Mouse (Mus musculus) left cerebral cortex, postnatal 10 days (tissue): ENCODE data around the gene Rnps1. TPM values are rescaled to one million over a fixed set of nuclear protein-coding genes. Genes with fewer than 3 reads are reported as not detected.
"Not testable (repeated sequence)": the region's sequence is repeated elsewhere in the genome, so short reads cannot be mapped to it uniquely, and the experiment has no call there.

Experiments
- DNase-seq, 2 experiments: peaks; one replicate each; pipeline ENCODE4 v3.0.0; 2021 to 2022; ENCODE audit warnings: low spot score in 2 of 2, mixed read lengths in 1 of 2; ENCODE audit errors: extremely low spot score in 1 of 2
- intact Hi-C: fragments of 180-260 bp; cut with DNase I; formaldehyde crosslinking; loops from one replicate; pipeline ENCODE4 v1.15.1; 2025
- total RNA-seq, 2 experiments: library from RNA; stranded (reverse); gene quantifications; 2 replicates each; pipeline ENCODE4 v1.2.3; 2021

The Rnps1 gene
- total RNA-seq, 2 experiments from 2014 or later, result 164 to 166 TPM

GRCm38 (mm10) chr17:24425905-24426304 is 11.5 kb downstream of the Rnps1 start:
- DNase-seq, result no peak
- intact Hi-C loops, result no loop called here

DNA sequence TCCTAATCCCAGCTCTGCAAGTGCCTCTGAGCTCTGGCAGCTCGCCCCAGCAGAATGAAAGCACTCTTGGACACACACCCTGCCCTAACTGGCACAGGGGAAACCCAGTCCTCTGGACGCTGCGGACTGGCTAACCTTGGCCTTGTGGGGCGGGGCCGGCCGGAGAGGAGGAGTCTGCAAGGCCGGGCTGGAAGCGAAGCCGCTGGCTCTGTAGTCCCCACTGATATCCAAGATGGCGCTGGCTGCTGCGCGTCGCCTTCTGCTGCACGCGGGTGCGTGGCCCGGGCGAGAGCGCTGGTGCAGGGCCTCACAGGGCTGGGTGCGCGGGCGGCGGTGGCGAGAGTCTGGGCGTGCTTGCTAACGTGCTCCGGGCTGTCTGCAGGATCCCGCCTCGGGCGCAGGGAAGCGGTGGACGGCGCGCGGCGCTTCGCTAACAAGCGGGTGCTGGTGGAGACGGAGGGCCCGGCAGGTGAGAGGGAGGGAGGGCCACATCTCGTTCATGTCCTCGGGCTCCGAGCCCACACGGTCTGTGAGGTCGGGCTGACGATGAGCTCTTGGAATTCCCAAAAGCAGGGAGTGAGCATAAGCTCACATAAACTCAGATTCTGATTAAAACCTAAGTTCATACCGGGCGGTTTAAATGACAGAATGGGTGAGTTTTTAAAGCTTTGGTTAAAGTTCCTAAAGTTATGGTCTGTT is 12.3 kb downstream of the Rnps1 start, which contains the start of gene Eci1:
Eci1 (plus strand) TSS at position 171 of the 699 bp plus-strand sequence.
- intact Hi-C loops, result no loop called here
- DNase-seq, result peak; percentile 87 to 96

GRCm38 (mm10) chr17:24427170-24427557 is 12.8 kb downstream of the Rnps1 start:
- intact Hi-C loops, result no loop called here
- no peak for DNase-seq

GRCm38 (mm10) chr17:24429201-24429983 is 15.0 kb downstream of the Rnps1 start:
- intact Hi-C loops, result no loop called here
- DNase-seq, result no peak

GRCm38 (mm10) chr17:24437016-24437415 is 22.7 kb downstream of the Rnps1 start:
- intact Hi-C loops, result no loop called here
- peak in 1 of 2 experiments; percentile 53 for DNase-seq

GRCm38 (mm10) chr17:24440377-24440776 is 26.0 kb downstream of the Rnps1 start:
- intact Hi-C loops, result no loop called here
- no peak for DNase-seq

GRCm38 (mm10) chr17:24441148-24441547 is 26.8 kb downstream of the Rnps1 start:
- intact Hi-C loops, result no loop called here
- peak in 1 of 2 experiments; percentile 24 for DNase-seq

- DNase-seq, result no peak
- intact Hi-C loops, result no loop called here
Observed at GRCm38 (mm10) chr17:24442107-24442506, 27.7 kb downstream of the Rnps1 start.

- peak in 1 of 2 experiments; percentile 26 for DNase-seq
- intact Hi-C loops, result no loop called here
Observed at GRCm38 (mm10) chr17:24442632-24443155, 28.3 kb downstream of the Rnps1 start, which contains the start of gene Dnase1l2. Gene Dnase1l2 (minus strand): TSS chr17:24443105.

DNA sequence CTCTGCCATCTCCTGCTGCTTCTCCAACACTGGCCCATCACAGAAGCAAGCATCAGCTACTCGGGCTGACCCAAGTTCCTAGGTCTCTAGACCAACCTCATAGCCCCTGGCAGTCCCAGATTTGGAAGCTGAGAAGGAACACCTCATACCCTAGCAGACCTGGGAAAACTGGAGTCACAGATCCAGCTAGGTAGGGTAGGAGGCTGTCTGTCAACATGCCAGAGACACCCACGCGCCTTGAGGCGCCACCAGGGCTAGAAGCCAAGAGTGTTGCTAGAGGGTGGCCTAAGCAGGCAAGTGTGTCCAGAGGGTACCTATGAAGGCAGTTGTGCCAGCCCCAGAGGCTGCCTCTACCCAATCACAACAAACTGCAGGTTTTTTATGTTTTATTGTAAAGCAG is 29.0 kb downstream of the Rnps1 start:
- intact Hi-C loops, result no loop called here
- DNase-seq, result no peak

- intact Hi-C loops, result no loop called here
- DNase-seq, result no peak
Observed at GRCm38 (mm10) chr17:24446590-24446989, 32.2 kb downstream of the Rnps1 start.

- DNase-seq, result no peak
- intact Hi-C loops, result no loop called here
Observed at GRCm38 (mm10) chr17:24449507-24449906, 35.1 kb downstream of the Rnps1 start.

DNA sequence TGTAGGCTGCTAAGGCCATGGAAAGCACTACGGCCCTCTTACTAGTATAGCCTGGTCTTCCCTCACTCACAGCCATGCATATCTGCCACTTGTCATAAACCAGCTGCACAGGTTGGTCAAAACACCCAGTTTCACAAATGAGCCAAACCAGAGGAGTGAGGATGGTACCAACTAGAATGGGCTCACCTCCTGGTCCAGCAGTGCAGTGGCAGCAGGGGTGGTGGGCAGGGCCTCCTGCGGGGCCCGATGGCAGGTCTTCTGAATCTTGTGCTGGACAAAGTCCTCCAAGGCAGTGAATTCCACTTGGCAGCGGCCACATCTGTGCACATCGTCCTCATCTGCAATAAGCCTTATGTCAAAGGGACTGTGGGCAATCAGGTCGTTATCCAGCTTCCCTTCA is 36.9 kb downstream of the Rnps1 start:
- intact Hi-C loops, result no loop called here
- DNase-seq, result no peak

GRCm38 (mm10) chr17:24453372-24453771 is 39.0 kb downstream of the Rnps1 start:
- no peak for DNase-seq
- intact Hi-C loops, result no loop called here

- intact Hi-C loops, result no loop called here
- no peak for DNase-seq
Observed at GRCm38 (mm10) chr17:24454218-24454755, 39.9 kb downstream of the Rnps1 start.

DNA sequence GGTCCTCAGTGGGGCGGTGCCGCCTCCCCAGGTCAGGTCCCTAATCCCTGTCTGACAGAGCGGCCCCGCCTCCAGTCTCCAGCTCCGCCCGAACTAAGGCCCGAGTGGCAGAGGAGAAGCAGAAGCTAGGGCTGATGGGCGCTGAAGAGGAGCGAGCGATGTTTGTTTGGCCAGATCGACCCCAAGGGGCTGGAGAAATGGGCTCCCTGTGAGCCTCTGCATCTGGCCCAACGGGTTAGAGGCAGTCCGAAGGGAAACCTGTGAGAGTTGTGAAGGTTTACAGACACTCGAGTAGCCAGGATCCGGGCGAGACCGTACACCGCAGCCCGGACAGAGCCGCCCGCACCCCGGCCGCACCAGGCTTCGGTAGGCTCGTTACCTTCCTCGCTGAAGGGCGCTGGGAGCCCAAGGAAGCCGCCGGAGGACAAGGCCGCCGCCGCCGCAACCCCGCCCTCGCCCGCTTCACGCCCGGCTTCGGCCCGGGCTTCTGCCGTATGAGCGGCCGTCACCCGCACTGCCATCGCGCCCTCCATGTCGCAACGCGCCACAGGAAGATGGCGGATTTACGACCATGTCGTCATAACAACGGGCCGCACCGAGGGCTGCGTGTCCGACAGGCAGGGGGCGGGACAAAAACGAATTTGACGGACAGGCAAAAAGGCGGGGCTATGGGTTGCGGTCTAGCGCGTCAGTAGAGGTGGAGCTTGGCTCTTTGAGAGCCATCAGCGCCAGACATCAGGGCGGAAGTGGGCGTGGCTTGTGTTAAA is 40.6 kb downstream of the Rnps1 start:
- intact Hi-C loops, result no loop called here

DNA sequence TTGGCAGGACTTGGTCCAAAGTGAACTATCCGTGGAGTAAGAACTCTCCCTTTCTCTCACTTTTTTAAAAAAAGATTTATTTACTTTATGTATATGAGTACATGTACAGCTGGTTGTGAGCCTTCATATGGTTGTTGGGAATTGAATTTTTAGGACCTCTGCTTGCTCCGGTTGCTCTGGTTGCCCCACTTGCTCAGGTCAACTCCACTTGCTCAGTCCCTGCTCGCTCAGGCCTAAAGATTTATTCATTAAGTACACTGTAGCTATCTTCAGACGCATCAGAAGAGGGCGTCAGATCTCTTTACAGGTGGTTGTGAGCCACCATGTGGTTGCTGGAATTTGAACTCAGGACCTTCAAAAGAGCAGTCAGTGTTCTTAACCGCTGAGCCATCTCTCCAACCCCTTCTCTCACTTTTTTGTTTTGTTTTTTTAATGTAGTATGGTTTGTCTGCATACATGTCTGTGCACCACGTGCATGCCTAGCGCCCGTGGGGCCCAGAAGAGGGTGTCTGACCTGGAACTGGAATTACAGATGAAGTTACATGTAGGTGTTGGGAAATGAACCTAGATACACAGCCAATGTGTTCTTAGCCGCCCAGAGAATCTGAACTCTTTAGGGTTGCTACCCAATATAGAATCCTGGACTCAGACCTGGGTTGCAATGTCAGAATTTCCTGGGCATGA is 41.3 kb downstream of the Rnps1 start:
- DNase-seq, intact Hi-C loops: not testable (repeated sequence)

More for the DNA sequence above, 40.6 kb downstream of the Rnps1 start:
- peak; percentile 99 to 100 for DNase-seq

DNA sequence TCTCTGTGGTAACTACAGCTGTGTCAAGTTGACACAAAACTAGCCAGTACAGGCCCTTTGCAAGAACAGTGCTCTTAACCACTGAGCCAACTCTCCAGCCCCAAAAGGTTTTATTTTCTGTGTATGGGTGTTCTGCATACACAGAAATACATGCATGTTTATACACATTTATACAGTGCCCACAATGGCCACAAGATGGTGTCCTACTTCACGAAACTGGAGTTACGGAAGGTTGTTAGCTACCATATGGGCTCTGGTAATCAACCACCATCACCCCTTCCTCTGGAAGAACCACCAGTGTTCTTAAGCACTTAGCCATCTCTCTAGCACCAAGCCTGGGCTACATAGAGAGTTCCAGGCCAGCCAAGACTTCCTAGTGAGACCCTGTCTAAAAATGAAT is 47.2 kb downstream of the Rnps1 start:
- intact Hi-C loops, result no loop called here
- DNase-seq, result no peak
